Mouse (Mus musculus) spleen, adult 2 months (tissue): ENCODE results near the gene Gstp3.

ENCODE experiments used
- CTCF ChIP-seq: fragments of 200-500 bp; IDR thresholded peaks from 2 replicates; pipeline ENCODE4 v1.5.1; 2011; ENCODE audit warnings: mild to moderate bottlenecking, inconsistent platforms; ENCODE audit not compliant: insufficient read depth, insufficient read length, insufficient replicate concordance; ENCODE audit errors: extremely low read depth
- POLR2A ChIP-seq: fragments of 200-500 bp; IDR thresholded peaks from 2 replicates; pipeline ENCODE4 v1.6.1; 2011; ENCODE audit warnings: low read depth, low read length, inconsistent platforms

- no peak for TF ChIP-seq CTCF
- no peak for TF ChIP-seq POLR2A
These were observed 24.5 kb upstream of the Gstp3 start for GRCm38 (mm10) chr19:4083826-4084225.
